ENCODE assay signal across 29 mouse cellular contexts in genomic region chr3:55443271-55443670, GRCm38 (mm10). TPM values are rescaled to one million over a fixed set of nuclear protein-coding genes. Genes with fewer than 3 reads are reported as not detected.
DNase-seq lines count a peak whose midpoint lies in the region; ATAC-seq and TF ChIP-seq lines count a peak whose summit lies in the region.
"Had no signal": no experiment of that assay in that cellular context is flagged by ENCODE, and none has a peak within 500 bp of the region (broad histone marks: within the 10 kb centered on the region; RNA-seq: fewer than 3 reads in every experiment).

No protein-coding gene starts in this region.

- TF ChIP-seq CTCF in cerebellum, adult 2 months (IDR thresholded peaks at IDR 0.05; ENCODE audit: borderline replicate concordance, insufficient read depth, low read depth, low read length) = no peak
- no peak for TF ChIP-seq CTCF in hindbrain, postnatal 0 days (IDR thresholded peaks at IDR 0.05; ENCODE audit: low read depth)
- no peak for TF ChIP-seq CTCF in left cerebral cortex, adult 2 months (IDR thresholded peaks at IDR 0.05)
- TF ChIP-seq CTCF in cortical plate, adult 2 months (IDR thresholded peaks at IDR 0.05; ENCODE audit: extremely low read depth, insufficient read depth, low read length) = no peak

- no peak overlapping the region for H3K9ac ChIP-seq in hindbrain, postnatal 0 days (replicated peaks; ENCODE audit: low read length)
- H3K9ac ChIP-seq in hindbrain, embryonic 14.5 days = no peak overlapping the region
- H3K9ac ChIP-seq: embryonic facial prominence, embryonic 12.5 days; embryonic facial prominence, embryonic 15.5 days; heart, embryonic 13.5 days; hindbrain, embryonic 12.5 days had no signal

- intact Hi-C loops in left cerebral cortex, adult 2 months (cut with DNase I) = loop anchor here (2.0 kb wide), 2 partner anchors 28 to 34 kb away; no protein-coding TSS in a partner anchor

- H3K4me2 ChIP-seq in hindbrain, postnatal 0 days (ENCODE audit: low read depth, low read length) = no peak overlapping the region
- H3K4me2 ChIP-seq in hindbrain, embryonic 14.5 days (replicated peaks) = no peak overlapping the region
- H3K4me2 ChIP-seq: embryonic facial prominence, embryonic 12.5 days; embryonic facial prominence, embryonic 15.5 days; heart, embryonic 13.5 days; hindbrain, embryonic 12.5 days had no signal

- ATAC-seq in hindbrain, postnatal 0 days = no peak
- no peak for ATAC-seq in hindbrain, embryonic 14.5 days (ENCODE audit: low FRiP score)
- ATAC-seq: hindbrain, embryonic 16.5 days; inflammation-experienced regulatory T-cells, adult 6 months; intestine, embryonic 16.5 days; Patski had no signal

- no peaks in the 10 kb centered on the region for H3K9me3 ChIP-seq in hindbrain, postnatal 0 days (ENCODE audit: low read length)
- no peaks in the 10 kb centered on the region for H3K9me3 ChIP-seq in hindbrain, embryonic 14.5 days (ENCODE audit: control insufficient read depth, low read length)
- H3K9me3 ChIP-seq: embryonic facial prominence, embryonic 12.5 days; embryonic facial prominence, embryonic 15.5 days; heart, embryonic 10.5 days; heart, embryonic 13.5 days; hindbrain, embryonic 12.5 days had no signal

- 36% methylated on average over 8 of the region's 8 CpGs for WGBS in cerebellum, adult 2 months
- 83% methylated on average over 8 of the region's 8 CpGs for WGBS in hindbrain, postnatal 0 days
- WGBS in hindbrain, embryonic 14.5 days = 88% methylated on average over 8 of the region's 8 CpGs

- H3K36me3 ChIP-seq in hindbrain, postnatal 0 days (ENCODE audit: insufficient read depth, low read length) = no peaks in the 10 kb centered on the region
- no peaks in the 10 kb centered on the region for H3K36me3 ChIP-seq in hindbrain, embryonic 14.5 days (replicated peaks; ENCODE audit: control insufficient read depth, insufficient read depth)
- H3K36me3 ChIP-seq: embryonic facial prominence, embryonic 12.5 days; embryonic facial prominence, embryonic 15.5 days; heart, embryonic 10.5 days; heart, embryonic 13.5 days had no signal

- H3K27ac ChIP-seq in cerebellum, adult 2 months (ENCODE audit: insufficient read depth, low read length) = peak overlapping the region; percentile 79
- H3K27ac ChIP-seq in hindbrain, postnatal 0 days = peak overlapping the region; percentile 48; the same call in 1 of the 2 replicates
- H3K27ac ChIP-seq in hindbrain, embryonic 14.5 days = no peak overlapping the region
- H3K27ac ChIP-seq in left cerebral cortex, adult 2 months = peak overlapping the region; percentile 84
- peak overlapping the region; percentile 92 for H3K27ac ChIP-seq in cortical plate, adult 2 months (ENCODE audit: insufficient read depth, low read length)
- H3K27ac ChIP-seq: embryonic facial prominence, embryonic 12.5 days; heart, embryonic 10.5 days; heart, embryonic 13.5 days; hindbrain, embryonic 12.5 days had no signal

- H3K4me1 ChIP-seq in cerebellum, adult 2 months (ENCODE audit: control insufficient read depth, insufficient read depth, low read length) = peaks cover 56% of the 10 kb centered on the region
- H3K4me1 ChIP-seq in hindbrain, postnatal 0 days (ENCODE audit: insufficient read depth, low read length) = peaks cover 12% of the 10 kb centered on the region; the same call in 1 of the 2 replicates
- 0 out of 2 replicates have a peak, but pooled peaks cover 5% of the 10 kb centered on the region for H3K4me1 ChIP-seq in hindbrain, embryonic 14.5 days (replicated peaks; ENCODE audit: control insufficient read depth, insufficient read depth, low read length)
- H3K4me1 ChIP-seq in cortical plate, adult 2 months (ENCODE audit: control insufficient read depth, insufficient read depth, low read length) = peaks cover 30% of the 10 kb centered on the region

- H3K4me3 ChIP-seq in cerebellum, adult 2 months (replicated peaks; ENCODE audit: insufficient read depth, low read depth, low read length) = no peak overlapping the region
- no peak overlapping the region for H3K4me3 ChIP-seq in hindbrain, postnatal 0 days (ENCODE audit: low read length)
- no peak overlapping the region for H3K4me3 ChIP-seq in hindbrain, embryonic 14.5 days (replicated peaks; ENCODE audit: low read length)
- H3K4me3 ChIP-seq in left cerebral cortex, adult 2 months = no peak overlapping the region
- H3K4me3 ChIP-seq in cortical plate, adult 2 months (ENCODE audit: insufficient read depth, low read length) = no peak overlapping the region
- H3K4me3 ChIP-seq: embryonic facial prominence, embryonic 12.5 days; embryonic facial prominence, embryonic 15.5 days; heart, embryonic 10.5 days; heart, embryonic 13.5 days; hindbrain, embryonic 12.5 days had no signal

- TF ChIP-seq POLR2A in cerebellum, adult 2 months (IDR thresholded peaks at IDR 0.05; ENCODE audit: borderline replicate concordance, insufficient read depth, low read length) = no peak
- TF ChIP-seq POLR2A in cortical plate, adult 2 months (IDR thresholded peaks at IDR 0.05; ENCODE audit: extremely low read depth, insufficient read depth, low read length) = no peak

- H3K27me3 ChIP-seq in cerebellum, adult 2 months (ENCODE audit: control insufficient read depth, insufficient read depth, low read length) = no peaks in the 10 kb centered on the region
- no peaks in the 10 kb centered on the region for H3K27me3 ChIP-seq in hindbrain, postnatal 0 days (ENCODE audit: insufficient read depth, low read length)
- H3K27me3 ChIP-seq in hindbrain, embryonic 14.5 days (ENCODE audit: control insufficient read depth, insufficient read depth, low read length) = no peaks in the 10 kb centered on the region
- H3K27me3 ChIP-seq: embryonic facial prominence, embryonic 12.5 days; embryonic facial prominence, embryonic 15.5 days; heart, embryonic 13.5 days; hindbrain, embryonic 12.5 days; Patski had no signal

- DNase-seq in cerebellum, adult 2 months = no peak
- DNase-seq in cerebellum, adult 11-12 months = no peak
- no peak for DNase-seq in hindbrain, postnatal 0 days (ENCODE audit: low spot score)
- no peak for DNase-seq in hindbrain, embryonic 14.5 days (ENCODE audit: low spot score)
- no peak for DNase-seq in left cerebral cortex, adult 2 months (ENCODE audit: extremely low spot score in 1 of 2, low spot score in 2 of 2)
- DNase-seq in left cerebral cortex, adult 8-10 months (ENCODE audit: low spot score in 2 of 2) = no peak
- DNase-seq in spleen, postnatal 14 days (ENCODE audit: low spot score in 2 of 2) = no peak
- DNase-seq: adrenal gland, postnatal 10 days; adrenal gland, postnatal 36 days; gastrocnemius, postnatal 25 days; heart, adult 18-20 months had no signal

RNA-seq across cellular contexts. Expression of gene Gm21954, which starts 28.7 kb away (rescaled TPM):
- polyA plus RNA-seq in cerebellum, adult 2 months (2012; rRNA removed) = not detected in 2 replicates
- not detected in 2 replicates for total RNA-seq in hindbrain, postnatal 0 days (2014; rRNA removed)
- polyA plus RNA-seq in hindbrain, postnatal 0 days (2015; fragmentation: Nextera tagmentation; extraction: Ambion mirVana) = not detected in 2 replicates
- not detected in 2 replicates for polyA plus RNA-seq in hindbrain, embryonic 14.5 days (2014; fragmentation: Nextera tagmentation; extraction: Ambion mirVana)
- total RNA-seq in left cerebral cortex, adult 2 months (2021) = not detected
- not detected for total RNA-seq in left cerebral cortex, adult 8-10 months (2022)
- not detected in 2 replicates for polyA plus RNA-seq in cortical plate, adult 2 months (2012; rRNA removed)
- total RNA-seq: adrenal gland, adult 18-20 months; adrenal gland, postnatal 10 days; adrenal gland, postnatal 36 days; ES-E14; gastrocnemius, adult 8-10 months; gastrocnemius, postnatal 25 days; heart, adult 18-20 months; heart, postnatal 25 days; hematopoietic stem cell, adult 5-6 weeks had no signal
- polyA plus RNA-seq: embryonic facial prominence, embryonic 12.5 days; embryonic facial prominence, embryonic 15.5 days; forebrain, embryonic 11.5 days; gonadal fat pad, adult 2 months; heart, embryonic 10.5 days; heart, embryonic 13.5 days; heart, embryonic 16.5 days; hindbrain, embryonic 12.5 days; hindbrain, embryonic 16.5 days; inflammation-experienced regulatory T-cells, adult 6 months; intestine, embryonic 16.5 days; Patski had no signal
